Mouse (Mus musculus) macrophage (primary cell): ENCODE results near the gene Aurkb. TPM values are rescaled to one million over a fixed set of nuclear protein-coding genes. Genes with fewer than 3 reads are reported as not detected.

Source experiments
- H3K27ac ChIP-seq: fragments of 350-480 bp; formaldehyde crosslinking; 2 replicates; pipeline ENCODE4 v1.9.0; 2021
- H3K36me3 ChIP-seq: fragments of 350-480 bp; formaldehyde crosslinking; 2 replicates; pipeline ENCODE4 v1.9.0; 2021; ENCODE audit errors: inconsistent target
- H3K4me3 ChIP-seq: fragments of 350-480 bp; formaldehyde crosslinking; 2 replicates; pipeline ENCODE4 v1.9.0; 2021; ENCODE audit errors: inconsistent target
- H3K79me2 ChIP-seq: fragments of 350-480 bp; formaldehyde crosslinking; 2 replicates; pipeline ENCODE4 v1.9.0; 2021; ENCODE audit errors: inconsistent target
- WGBS: methylation state at CpG from one replicate; pipeline ENCODE4 v1.1.7; 2026; ENCODE audit warnings: inconsistent platforms; ENCODE audit not compliant: missing documents; 5-methylcytosine and 5-hydroxymethylcytosine counted together
- polyA plus RNA-seq: library from polyadenylated mRNA; stranded (reverse); fragments of 250-400 nt; gene quantifications from 3 replicates; pipeline ENCODE4 v1.2.4, GENCODE M21; 2018; ENCODE audit warnings: inconsistent platforms

The Aurkb gene
- polyA plus RNA-seq, 1 experiment from 2014 or later: 4.2 TPM

GRCm38 (mm10) chr11:69099177-69099914 is 53.9 kb downstream of the Aurkb start:
- H3K36me3 ChIP-seq: peaks cover 33% of the 10 kb centered on the region
- peak overlapping the region; percentile 54 for H3K4me3 ChIP-seq
- H3K79me2 ChIP-seq: peaks cover 14% of the 10 kb centered on the region
- peak overlapping the region; percentile 92 for H3K27ac ChIP-seq
- WGBS: 2% methylated on average over 22 of the region's 22 CpGs

GRCm38 (mm10) chr11:69099915-69100345 is 54.5 kb downstream of the Aurkb start:
- peaks cover 14% of the 10 kb centered on the region for H3K79me2 ChIP-seq
- H3K4me3 ChIP-seq: peak overlapping the region; percentile 54
- H3K36me3 ChIP-seq: peaks cover 39% of the 10 kb centered on the region
- peak overlapping the region; percentile 92 for H3K27ac ChIP-seq
- 2% methylated on average over 23 of the region's 23 CpGs for WGBS

- H3K4me3 ChIP-seq: peak overlapping the region; percentile 33
- peak overlapping the region; percentile 79 for H3K27ac ChIP-seq
- peaks cover 47% of the 10 kb centered on the region for H3K36me3 ChIP-seq
- H3K79me2 ChIP-seq: peaks cover 14% of the 10 kb centered on the region
- WGBS: 71% methylated on average over 18 of the region's 20 CpGs
These were observed 55.4 kb downstream of the Aurkb start for GRCm38 (mm10) chr11:69100639-69101360.

Other genes starting within 250 kb of the Aurkb start
- 52.9 to 132 TPM (median 60.1 TPM) in 3 replicates for gene Ndel1, start 173.8 kb upstream of the Aurkb start, polyA plus RNA-seq
- not detected in 3 replicates for gene Rnf222, start 157.1 kb upstream of the Aurkb start, polyA plus RNA-seq
- gene Rpl26, start 144.1 kb upstream of the Aurkb start, polyA plus RNA-seq: 1,656 to 2,144 TPM (median 1,836 TPM) in 3 replicates
- gene Odf4, start 118.6 kb upstream of the Aurkb start, polyA plus RNA-seq: not detected in 3 replicates
- gene Arhgef15, start 88.2 kb upstream of the Aurkb start, polyA plus RNA-seq: not detected in 3 replicates
- 2.7 to 3.2 TPM (median 2.7 TPM) in 3 replicates for gene Slc25a35, start 77.5 kb upstream of the Aurkb start, polyA plus RNA-seq
- gene Rangrf, start 70.5 kb upstream of the Aurkb start, polyA plus RNA-seq: 2.4 to 11.2 TPM (median 3.4 TPM) in 3 replicates
- gene Pfas, start 37.2 kb upstream of the Aurkb start, polyA plus RNA-seq: 2.4 to 12.1 TPM (median 5.6 TPM) in 3 replicates
- 17.1 to 28.9 TPM (median 20.6 TPM) in 3 replicates for gene Ctc1, start 29.7 kb upstream of the Aurkb start, polyA plus RNA-seq
- gene Borcs6, start 14.1 kb downstream of the Aurkb start, polyA plus RNA-seq: 11.7 to 37.1 TPM (median 15.6 TPM) in 3 replicates
- 4.1 to 7.3 TPM (median 4.2 TPM) in 3 replicates for gene Tmem107, start 25.2 kb downstream of the Aurkb start, polyA plus RNA-seq
- 23.6 to 47.7 TPM (median 36.7 TPM) in 3 replicates for gene Vamp2, start 42.8 kb downstream of the Aurkb start, polyA plus RNA-seq
- gene Per1, start 49.6 kb downstream of the Aurkb start, polyA plus RNA-seq: 8.8 to 17.5 TPM (median 11.6 TPM) in 3 replicates
- not detected in 3 replicates for gene Hes7, start 74.8 kb downstream of the Aurkb start, polyA plus RNA-seq
- 0.14 to 0.29 TPM in 2 of 3 replicates, not detected in the other for gene 9130213A22Rik, start 76.9 kb downstream of the Aurkb start, polyA plus RNA-seq
- gene Aloxe3, start 80.2 kb downstream of the Aurkb start, polyA plus RNA-seq: 0.19 TPM in 1 of 3 replicates, not detected in the others
- not detected in 3 replicates for gene Alox12b, start 111.3 kb downstream of the Aurkb start, polyA plus RNA-seq
- gene Alox8, start 152.2 kb downstream of the Aurkb start, polyA plus RNA-seq: not detected in 3 replicates
- not detected in 3 replicates for gene Gucy2e, start 191.4 kb downstream of the Aurkb start, polyA plus RNA-seq